Mouse (Mus musculus): ENCODE data around the gene Ptpn11. TPM values are rescaled to one million over a fixed set of nuclear protein-coding genes. Genes with fewer than 3 reads are reported as not detected.

Ptpn11 gene
- total RNA-seq, 2 experiments from 2014 or later, result 96.8 to 96.9 TPM

- DNase-seq, result no peak
Observed at GRCm38 (mm10) chr5:121124208-121125185, 66.7 kb downstream of the Ptpn11 start.

DNA sequence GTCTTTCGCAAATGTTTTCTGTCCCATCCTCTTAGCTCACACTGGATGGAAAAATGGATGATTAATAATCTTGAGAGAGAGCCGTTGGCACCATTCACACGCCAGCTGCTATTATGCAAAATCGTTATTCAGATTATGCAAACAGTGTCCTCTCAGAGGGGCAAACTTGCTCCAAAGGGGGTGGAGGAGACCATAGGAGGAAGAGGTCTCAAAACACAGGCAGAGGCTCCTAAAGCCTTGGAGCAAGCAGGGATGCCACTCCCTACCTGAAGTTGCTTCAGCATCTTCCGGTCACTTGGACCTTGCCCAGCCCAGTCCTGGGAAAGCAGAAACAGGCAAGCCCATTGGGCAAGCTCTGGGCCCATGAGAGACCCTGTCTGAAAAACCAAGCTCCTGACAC is 67.8 kb downstream of the Ptpn11 start:
- no peak for DNase-seq

GRCm38 (mm10) chr5:121122577-121122976 is 68.6 kb downstream of the Ptpn11 start:
- DNase-seq, result no peak

DNA sequence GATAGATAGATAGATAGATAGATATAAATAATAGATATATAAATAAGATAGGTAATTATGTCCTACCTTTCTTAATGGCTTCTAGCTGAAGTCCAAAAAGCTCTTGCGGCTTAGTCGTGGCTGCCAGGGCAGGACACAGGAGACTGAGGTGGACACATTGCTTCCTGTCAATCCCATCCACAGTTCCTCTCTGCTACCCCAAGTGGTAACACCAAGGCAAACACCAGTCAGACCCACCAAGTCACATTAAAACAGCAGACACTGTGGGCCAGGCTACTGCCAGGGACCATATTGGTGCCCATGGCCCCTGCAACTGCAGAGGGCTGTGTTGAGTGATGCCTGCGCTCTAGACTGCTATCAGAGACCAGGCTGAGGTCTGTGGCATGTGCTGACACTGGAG is 69.2 kb downstream of the Ptpn11 start:
- no peak for DNase-seq

GRCm38 (mm10) chr5:121119331-121120034 is 71.7 kb downstream of the Ptpn11 start:
- DNase-seq, result no peak

DNA sequence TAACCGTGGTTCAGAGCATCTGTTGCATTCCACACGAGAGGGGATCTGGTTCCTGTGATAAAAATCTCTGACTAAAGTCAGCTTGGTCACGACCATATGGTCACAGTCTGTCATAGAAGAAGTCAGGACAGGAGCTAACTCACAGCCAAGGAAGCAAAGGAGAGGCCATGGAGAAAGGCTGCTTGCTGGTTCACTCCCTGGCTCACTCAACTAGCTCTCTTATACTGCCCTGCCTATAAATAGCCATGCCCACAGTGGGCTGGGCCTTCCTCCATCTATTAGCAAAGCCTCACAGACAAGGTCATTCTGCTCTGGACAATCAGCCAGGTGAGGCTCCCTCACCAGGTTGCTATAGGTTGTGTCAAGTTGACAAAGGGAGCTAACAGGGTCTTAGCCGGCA is 72.9 kb downstream of the Ptpn11 start:
- no peak for DNase-seq

DNA sequence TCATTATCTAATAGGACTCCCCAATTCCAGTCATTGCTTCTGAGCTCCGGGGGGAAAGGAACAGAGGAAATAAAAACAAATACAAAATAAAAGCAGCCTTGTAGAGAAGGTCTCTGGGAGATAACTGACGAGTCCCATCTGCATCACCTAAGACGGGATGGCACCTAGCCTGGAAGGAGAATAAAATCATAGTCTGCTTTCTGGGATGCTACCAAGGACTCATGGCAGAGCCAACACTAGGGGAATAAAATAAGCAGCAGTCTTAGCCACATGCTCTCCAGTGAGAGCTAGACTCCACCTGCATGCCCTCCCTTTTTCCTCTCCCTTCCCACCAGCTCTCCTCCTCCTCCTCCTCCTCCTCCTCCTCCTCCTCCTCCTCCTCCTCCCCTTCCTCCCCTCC is 74.3 kb downstream of the Ptpn11 start:
- no peak for DNase-seq

GRCm38 (mm10) chr5:121115391-121116157 is 75.6 kb downstream of the Ptpn11 start:
- peak; percentile 64 to 70 for DNase-seq

DNA sequence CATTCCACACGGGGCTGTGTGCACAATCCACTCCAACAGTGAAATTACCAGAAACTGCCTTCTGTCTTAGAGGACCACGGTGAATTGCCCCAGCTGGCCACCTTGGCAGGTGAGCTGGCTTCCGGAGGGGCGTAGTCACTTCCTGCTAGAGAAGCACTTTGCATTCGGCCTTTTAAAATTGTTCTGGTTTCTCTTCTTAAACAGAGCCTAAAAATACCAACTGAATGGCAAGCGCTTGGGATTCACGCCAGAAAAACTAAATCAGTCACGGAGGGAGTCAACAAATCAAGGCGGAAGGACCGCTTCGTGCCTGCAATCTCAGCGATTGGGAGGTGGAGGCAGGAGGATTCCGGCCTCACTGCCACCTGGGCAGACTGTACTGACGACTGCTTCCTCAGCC is 77.0 kb downstream of the Ptpn11 start:
- DNase-seq, result peak in 1 of 2 experiments; percentile 46

DNA sequence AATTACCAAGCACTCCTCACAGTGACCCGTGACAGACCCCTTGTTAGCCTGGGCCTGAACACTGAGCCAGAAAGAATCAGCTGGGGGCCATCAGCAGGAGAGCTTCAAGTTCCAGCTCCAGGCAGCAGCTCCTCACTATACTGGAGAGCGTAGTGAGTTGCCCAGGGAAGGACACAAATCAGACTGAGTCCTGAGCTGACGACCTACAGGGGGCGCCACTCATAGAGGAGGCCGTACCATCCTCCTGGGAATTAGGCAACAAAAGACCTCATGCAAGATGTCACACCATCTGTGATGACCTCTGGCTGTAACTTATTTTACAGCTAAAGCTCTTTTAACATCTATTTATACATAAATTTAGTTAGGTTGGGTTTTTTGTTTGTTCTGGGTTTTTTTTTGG is 78.8 kb downstream of the Ptpn11 start:
- no peak for DNase-seq

- DNase-seq, result peak; percentile 54 to 66
Observed at GRCm38 (mm10) chr5:121111106-121111915, 79.9 kb downstream of the Ptpn11 start.

DNA sequence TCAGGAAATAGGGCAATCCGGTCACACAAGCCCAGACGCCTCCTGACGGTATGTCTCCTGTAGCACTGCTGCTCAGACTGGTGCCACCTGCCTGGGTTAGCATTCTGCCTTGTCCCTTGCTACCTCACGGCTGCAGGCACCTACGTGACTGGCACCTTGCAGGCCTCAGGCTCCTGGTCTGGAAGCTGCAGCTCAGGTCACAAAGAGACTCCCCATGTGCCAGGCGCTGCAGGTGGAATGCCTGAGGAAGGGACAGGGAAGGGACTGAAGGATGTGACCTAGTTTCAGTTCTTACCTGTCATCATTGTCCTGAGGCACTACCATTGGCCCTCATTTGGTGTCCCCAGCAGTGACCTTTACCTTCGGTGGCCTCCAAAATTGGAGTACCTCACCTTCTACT is 82.0 kb downstream of the Ptpn11 start:
- no peak for DNase-seq

- no peak for DNase-seq
Observed at GRCm38 (mm10) chr5:121106913-121107312, 84.3 kb downstream of the Ptpn11 start.

DNA sequence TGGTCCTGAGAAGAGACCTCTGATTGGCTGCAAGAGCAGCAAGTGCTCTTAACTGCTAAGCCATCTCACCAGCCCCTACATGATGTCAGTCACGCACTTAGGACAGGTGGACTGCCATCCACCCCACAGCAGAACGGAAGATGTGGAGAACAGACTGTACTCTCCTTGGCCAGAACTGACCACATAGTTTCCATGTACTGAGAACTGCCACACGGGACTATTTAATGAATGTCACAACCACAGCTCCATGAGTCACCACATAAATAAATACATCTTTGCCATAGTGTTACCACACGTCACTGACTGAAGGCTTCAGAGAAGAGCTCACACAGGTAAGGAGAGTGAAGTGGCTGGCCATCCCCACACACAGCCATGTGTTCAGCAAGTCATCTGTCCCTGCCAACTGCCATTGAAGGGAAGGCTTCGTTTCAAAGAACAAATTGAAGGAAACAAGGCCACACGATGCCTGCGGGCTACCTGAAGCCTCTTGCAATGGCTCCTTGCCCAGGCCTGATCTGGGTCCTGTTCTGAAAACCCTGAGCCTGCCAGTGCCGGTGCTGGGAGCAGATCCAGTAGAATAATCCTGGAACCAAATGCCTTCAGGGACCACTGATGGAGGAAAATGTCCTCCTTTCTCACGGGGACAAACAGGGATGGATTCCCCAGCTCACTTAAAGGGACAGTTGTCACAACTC is 90.2 kb downstream of the Ptpn11 start:
- DNase-seq, result no peak

DNA sequence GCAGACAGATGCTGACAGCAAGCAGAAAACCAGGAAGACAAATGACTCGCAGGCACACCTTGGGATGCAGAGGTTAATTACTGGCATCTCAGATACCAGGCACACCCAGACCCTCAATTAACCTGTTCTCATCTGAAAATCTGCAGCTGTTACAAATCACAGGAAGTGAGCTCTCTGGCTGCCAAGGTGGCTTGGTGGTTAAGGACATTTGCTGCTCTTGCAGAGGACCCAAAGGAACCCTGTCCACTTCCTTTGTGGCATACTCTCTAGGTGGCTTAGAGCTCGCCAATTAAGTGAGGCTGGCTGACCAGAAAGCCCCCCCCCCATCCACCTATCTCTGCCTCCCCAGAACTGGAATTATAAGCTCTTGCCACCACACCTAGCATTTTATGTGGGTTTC is 91.1 kb downstream of the Ptpn11 start:
- DNase-seq, result no peak

DNA sequence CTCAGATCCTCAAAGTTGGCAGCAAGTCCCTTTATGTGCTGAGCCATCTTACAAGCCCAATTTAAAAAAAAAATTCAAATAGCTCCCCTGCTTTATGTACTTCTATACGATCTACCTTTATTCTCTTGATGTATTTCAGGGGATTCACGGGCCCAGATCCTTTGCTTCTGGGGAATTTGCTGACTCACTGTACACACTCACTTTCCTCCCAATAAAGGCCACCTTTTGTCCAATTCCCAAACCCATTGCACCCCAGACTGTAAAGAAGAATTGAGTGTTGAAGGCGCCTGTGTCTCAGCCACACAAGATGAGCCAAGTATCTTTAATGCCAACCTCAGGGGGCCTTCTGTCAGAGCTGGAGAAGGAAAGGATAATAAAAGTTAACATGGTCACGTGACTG is 93.2 kb downstream of the Ptpn11 start:
- no peak for DNase-seq

DNA sequence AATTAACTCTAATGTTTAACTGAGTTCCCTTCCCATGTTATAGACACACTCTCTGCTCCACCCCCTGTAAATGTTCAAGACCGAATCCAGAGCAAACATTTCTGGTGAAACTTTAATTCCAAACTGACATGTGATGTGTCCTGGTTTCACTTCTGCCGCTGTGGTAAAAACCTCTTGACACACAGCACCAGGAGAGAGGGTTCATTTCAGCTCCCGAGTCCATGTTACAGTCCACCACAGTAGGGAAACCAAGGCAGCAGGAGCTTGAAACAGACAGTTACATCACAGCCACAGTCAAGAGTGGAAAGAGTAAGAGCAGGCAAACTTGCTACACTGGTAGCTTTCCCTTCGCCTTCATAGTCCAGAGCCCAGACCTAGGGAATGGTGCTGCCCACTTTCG is 94.5 kb downstream of the Ptpn11 start:
- no peak for DNase-seq

DNA sequence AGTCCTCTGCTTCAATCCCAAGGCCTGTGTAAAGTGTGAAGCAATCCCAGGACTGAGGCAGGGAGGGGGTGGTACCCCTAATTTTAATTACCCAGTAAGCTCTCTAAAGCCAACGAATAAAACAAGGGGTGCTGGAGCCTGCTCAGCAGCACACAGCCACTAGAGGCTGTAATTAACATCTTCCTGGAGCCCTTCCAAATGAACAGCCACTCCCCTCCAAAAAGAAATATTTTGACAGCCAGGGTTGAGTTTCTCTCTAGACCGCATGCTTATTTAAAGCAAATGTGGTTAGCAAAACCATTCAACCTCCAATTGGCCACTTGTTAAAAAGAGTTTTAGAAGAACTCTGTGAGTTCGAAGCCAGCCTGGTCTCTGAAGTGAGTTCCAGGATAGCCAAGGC is 97.9 kb downstream of the Ptpn11 start:
- DNase-seq, result no peak

DNA sequence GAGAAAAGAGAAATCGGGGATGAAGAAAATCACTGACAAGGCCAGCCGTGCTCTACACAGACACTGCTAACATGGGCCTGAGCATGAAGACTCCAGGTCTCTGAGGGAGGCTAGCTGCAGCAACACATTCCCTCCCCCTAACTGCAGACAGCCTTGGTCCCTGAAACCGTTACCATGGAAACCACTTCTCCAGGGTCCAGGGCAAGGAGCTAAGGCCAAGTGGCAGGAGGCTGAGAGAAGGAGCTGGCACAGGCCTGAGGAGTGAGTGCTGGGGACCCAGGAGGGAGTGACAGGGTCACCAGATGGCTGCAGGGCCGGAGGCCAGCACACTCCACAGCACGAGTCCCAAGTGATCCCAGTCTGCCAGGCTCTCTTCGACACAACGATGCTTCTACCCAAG is 101.5 kb downstream of the Ptpn11 start:
- DNase-seq, result no peak

GRCm38 (mm10) chr5:121087733-121088132 is 103.5 kb downstream of the Ptpn11 start:
- DNase-seq, result no peak

DNA sequence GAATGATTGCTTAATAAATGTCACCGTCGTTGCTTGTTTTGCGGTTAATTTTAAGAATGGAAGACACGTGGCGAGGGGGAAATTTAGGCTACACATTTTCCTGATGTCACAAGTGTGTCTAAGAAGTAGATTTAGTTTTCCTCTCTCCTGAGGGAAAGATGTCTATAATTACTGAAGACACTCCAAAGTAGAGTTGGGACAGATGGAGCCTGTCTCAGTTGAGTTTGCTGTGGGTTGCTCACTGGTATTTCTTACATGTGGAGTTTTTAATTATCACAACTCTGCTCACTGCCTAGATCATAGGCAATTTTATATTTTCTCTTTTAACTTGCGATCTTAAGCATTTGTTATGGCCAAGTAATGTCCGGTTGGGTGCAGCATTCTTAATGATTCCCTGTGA is 108.6 kb downstream of the Ptpn11 start:
- no peak for DNase-seq

Data from layer of hippocampus, postnatal 36 days (tissue).